Mouse (Mus musculus): ENCODE results near the gene Sfta2. TPM values are rescaled to one million over a fixed set of nuclear protein-coding genes. Genes with fewer than 3 reads are reported as not detected.

Gene Sfta2
- total RNA-seq (2021) = not detected in 2 replicates
- long read RNA-seq, experiment 1 = 0 reads
- long read RNA-seq, experiment 2 = 0 reads

DNA sequence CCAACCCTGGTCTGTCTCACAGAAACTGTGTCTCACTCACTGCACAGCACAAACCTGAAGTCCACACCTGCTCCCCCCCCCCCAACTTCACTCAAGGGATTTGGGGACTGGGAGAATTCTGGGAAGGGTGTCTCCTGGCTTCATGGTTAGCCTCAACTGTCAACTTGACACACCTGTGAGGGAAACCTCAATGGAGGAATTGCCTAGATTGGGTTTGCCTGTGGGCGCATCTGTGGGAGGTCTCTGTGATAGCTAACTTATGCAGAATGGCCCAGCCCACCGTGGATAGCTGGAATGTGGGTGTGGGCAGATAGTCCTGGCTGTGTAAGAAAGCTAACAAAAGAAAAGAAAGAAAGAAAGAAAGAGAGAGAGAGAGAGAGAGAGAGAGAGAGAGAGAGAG lies at the start of gene Sfta2:
Gene Sfta2, plus strand, starts transcription at position 301 of the 400 bp plus-strand sequence.
- DNase-seq = no peak

DNA sequence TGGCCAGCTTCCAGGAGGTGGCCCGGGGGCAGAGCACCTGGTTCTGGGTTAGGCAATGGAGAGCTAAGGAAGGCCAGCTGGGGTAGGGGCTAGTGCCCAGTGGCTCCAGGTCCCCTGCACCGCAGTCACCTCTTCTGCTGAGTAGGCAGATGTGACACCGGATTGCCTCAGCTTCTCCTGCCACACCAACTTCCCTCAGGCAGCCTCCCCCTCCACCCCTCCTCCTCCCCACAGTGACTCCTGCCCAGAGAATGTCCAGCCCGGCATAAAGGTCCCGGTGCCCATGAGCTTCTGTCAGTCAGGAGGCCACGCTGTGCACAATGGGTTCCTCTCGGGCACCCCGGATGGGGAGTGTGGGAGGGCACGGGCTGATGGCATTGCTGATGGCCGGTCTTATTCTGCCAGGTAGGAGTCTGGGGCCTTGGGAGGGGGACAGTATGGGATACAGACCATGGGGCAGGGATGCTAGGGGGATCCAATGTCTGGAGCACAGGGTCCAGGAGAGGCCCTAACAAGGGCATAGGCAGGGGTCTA lies 49.4 kb upstream of the Sfta2 start, which contains the start of gene Cdsn:
Gene Cdsn, plus strand, starts transcription at position 248 of the 534 bp plus-strand sequence.
- DNase-seq = peak; percentile 74

- no peak for DNase-seq
Measured at GRCm38 (mm10) chr17:35554321-35554720, 47.0 kb upstream of the Sfta2 start.

- no peak for DNase-seq
Measured at GRCm38 (mm10) chr17:35554761-35555397, 46.5 kb upstream of the Sfta2 start.

- no peak for DNase-seq
Measured at GRCm38 (mm10) chr17:35556186-35556765, 45.1 kb upstream of the Sfta2 start.

GRCm38 (mm10) chr17:35556812-35557211 lies 44.5 kb upstream of the Sfta2 start:
- peak; percentile 80 for DNase-seq

DNA sequence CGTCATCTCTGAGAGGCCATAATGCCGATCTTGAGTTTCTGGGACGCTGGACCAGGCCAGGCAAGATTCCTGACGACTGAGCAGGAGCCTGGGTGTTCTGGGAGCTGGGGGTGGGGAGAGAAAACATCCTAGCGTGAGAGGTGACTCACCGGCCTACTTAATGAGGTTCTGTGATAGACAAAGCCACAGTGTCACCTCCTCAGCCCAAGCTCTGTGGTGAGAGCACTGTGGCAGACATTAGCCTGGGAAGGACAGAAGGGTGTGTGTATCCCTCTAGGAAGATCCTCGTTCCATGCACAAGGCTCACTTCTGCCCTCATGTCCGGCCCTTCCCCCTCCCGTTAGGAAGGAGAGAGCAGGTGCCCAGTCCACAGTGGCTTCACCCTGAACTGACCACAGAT lies 44.0 kb upstream of the Sfta2 start:
- no peak for DNase-seq

GRCm38 (mm10) chr17:35558216-35558615 lies 43.1 kb upstream of the Sfta2 start:
- DNase-seq = no peak

DNA sequence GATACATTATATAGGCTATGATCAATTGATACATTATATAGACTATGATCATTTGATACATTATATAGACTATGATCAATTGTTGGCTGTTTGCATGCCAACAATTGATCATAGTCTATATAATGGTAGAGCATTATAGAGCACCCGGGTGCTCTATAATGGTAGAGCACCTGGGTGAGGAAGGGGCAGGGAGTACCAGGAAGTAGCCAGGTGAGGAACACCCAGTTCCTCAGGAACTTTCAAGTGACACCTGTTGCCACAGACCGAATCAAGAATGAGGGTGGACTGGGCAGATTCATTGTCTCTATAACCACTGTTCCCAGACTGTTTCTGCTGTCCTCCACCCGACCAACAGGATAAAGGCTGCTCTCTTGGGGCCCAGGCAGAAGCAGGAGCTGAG lies 34.2 kb upstream of the Sfta2 start, which contains the start of gene 2300002M23Rik:
Gene 2300002M23Rik, plus strand, starts transcription at position 301 of the 400 bp plus-strand sequence.
- DNase-seq = no peak

DNA sequence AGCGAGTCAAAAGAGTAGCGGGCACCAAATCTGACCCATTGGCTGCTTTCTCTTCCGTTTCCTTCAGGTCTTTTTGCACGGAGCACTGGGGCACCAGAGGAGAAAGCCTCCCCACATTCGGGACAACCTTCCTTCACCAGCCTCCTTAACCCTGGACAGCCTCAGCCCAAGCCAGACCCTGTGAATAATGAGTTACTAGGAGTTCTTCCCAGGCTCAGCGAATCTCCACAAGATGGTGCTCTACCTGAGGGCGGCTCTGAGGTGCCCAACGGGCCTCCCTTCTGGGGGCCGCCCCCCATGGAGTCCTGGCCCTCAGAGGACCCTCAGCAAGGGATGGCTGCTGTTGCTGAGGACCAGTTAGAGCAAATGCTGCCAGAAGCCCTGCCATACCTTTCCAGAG lies 33.6 kb upstream of the Sfta2 start:
- DNase-seq = no peak

GRCm38 (mm10) chr17:35569091-35569944 lies 32.0 kb upstream of the Sfta2 start:
- DNase-seq = no peak

GRCm38 (mm10) chr17:35570836-35571235 lies 30.5 kb upstream of the Sfta2 start:
- DNase-seq = no peak

- no peak for DNase-seq
Measured at GRCm38 (mm10) chr17:35571477-35571876, 29.9 kb upstream of the Sfta2 start.

GRCm38 (mm10) chr17:35578211-35578610 lies 23.1 kb upstream of the Sfta2 start:
- peak; percentile 88 for DNase-seq

- DNase-seq = peak; percentile 30
Measured at GRCm38 (mm10) chr17:35582900-35583299, 18.4 kb upstream of the Sfta2 start.

DNA sequence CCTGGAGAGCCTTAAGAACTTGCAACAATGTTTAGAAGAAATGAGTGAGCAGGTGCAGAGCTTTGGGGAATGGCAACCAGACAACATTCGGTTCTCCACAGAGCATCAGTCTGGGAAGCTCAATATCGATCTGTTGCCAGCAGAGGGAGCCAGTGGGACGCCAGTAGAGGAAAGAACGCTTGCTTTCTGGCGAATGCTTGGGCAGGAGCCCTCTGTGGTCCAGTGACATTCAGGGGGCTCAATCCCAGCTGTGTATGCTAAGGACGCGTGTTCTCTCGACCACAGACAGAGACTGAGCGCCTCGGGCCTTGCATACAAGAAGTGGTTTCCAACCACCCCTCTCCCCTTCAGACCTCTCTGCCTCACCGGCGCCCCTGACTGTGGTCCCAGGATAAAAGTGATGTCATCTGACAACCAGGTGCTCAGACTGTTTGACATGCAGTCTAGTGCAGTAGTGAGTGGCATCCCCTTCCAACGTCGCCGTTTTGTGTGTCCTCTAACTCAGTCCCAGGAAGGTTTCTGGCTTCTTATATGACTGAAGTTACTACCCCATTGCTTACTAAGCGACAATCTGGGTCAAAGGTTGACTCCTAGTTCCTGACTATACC lies 16.9 kb upstream of the Sfta2 start:
- DNase-seq = peak; percentile 87

GRCm38 (mm10) chr17:35587291-35587690 lies 14.1 kb upstream of the Sfta2 start:
- no peak for DNase-seq

- no peak for DNase-seq
Measured at GRCm38 (mm10) chr17:35588387-35588786, 13.0 kb upstream of the Sfta2 start.

DNA sequence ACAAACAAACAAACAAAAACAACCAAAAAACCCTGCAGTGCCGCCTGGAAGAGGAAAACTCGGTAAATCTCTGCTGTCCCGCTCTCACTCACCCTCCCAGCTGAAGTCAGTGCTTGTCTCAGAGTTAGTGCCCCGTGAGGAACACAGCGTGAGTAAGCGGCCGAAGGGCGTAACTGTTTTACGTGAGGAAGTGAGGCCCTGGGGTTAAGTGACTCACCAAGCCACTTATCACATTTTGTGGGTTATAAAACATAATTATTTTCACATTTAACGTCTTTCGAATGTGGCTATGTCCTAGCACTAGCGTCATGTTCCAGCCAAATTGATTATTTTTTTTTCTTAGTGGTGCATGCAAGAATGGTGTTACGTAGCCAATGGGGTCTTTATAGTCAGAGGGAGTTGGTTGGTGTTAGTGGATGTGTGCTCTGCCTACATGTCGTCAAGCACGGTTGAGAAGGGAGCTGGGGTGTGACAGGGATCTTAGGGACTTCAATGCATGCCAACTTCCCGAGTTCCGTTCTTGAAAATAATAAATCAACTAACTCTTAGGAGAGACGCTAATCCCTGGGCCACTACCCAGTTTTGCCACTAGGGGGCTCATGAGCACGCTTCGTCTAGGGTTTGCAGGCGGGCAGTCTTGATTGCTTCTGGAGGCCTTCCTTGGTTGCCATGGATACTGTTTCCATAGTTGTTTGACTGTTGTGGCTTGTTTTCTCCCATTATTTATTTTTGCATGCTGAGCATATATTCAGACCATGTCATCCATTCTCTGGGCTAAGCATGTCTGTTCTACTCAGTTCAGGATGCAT lies 10.7 kb upstream of the Sfta2 start:
- DNase-seq = peak; percentile 88

- no peak for DNase-seq
Measured at GRCm38 (mm10) chr17:35591219-35591578, 10.2 kb upstream of the Sfta2 start.

GRCm38 (mm10) chr17:35591731-35592130 lies 9.6 kb upstream of the Sfta2 start:
- no peak for DNase-seq
